Mouse (Mus musculus) ES-E14 (cell line): ENCODE results near the gene Fam120a.

Experiments
- MAFK ChIP-seq: IDR thresholded peaks from 2 replicates; pipeline ENCODE4 v1.6.1; 2014; ENCODE audit warnings: mild to moderate bottlenecking, low read depth, low read length, inconsistent platforms; ENCODE audit not compliant: insufficient read depth
- ZC3H11A ChIP-seq: IDR thresholded peaks from 2 replicates; pipeline ENCODE4 v1.6.1; 2012; ENCODE audit warnings: low read depth, mild to moderate bottlenecking, inconsistent platforms, low read length, borderline replicate concordance

DNA sequence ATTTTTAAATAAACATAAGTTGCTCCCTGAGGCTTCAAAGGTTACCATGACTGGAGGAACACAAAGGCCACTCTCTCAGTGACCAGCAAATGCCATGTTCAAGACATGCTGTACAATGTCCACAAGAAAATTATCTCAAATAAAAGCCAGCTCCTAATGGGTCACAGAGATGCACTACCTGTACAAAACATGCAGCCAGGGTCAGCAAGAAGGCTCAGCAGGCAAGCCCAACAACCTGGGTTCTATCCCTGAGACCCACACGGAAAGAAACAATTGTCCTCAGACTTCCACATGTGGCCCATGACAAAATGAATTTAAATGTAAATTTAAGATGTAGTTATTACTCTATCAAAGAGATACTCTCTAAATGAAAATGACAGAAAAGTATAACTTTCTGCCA, 4.7 kb downstream of the Fam120a start:
- no peak for TF ChIP-seq ZC3H11A
- no peak for TF ChIP-seq MAFK
